19 mouse cellular contexts compared by ENCODE assay signal in genomic region chr16:51664325-51664724, GRCm38 (mm10).
DNase-seq lines count a peak whose midpoint lies in the region; ATAC-seq lines count a peak whose summit lies in the region.
"Had no signal": no experiment of that assay in that cellular context is flagged by ENCODE, and none has a peak within 500 bp of the region (broad histone marks: within the 10 kb centered on the region; RNA-seq: fewer than 3 reads in every experiment).

No protein-coding gene starts in this region.

- no peak overlapping the region for H3K4me2 ChIP-seq in neural tube, embryonic 12.5 days (replicated peaks)
- no peak overlapping the region for H3K4me2 ChIP-seq in forebrain, embryonic 14.5 days (ENCODE audit: low read length)
- H3K4me2 ChIP-seq: embryonic facial prominence, embryonic 13.5 days; heart, embryonic 11.5 days had no signal

- H3K27me3 ChIP-seq in neural tube, embryonic 12.5 days (replicated peaks), result no peaks in the 10 kb centered on the region
- H3K27me3 ChIP-seq in forebrain, embryonic 14.5 days (replicated peaks; ENCODE audit: control insufficient read depth, insufficient read depth, low read length), result no peaks in the 10 kb centered on the region
- H3K27me3 ChIP-seq: embryonic facial prominence, embryonic 13.5 days had no signal

- H3K9me3 ChIP-seq in neural tube, embryonic 12.5 days, result no peaks in the 10 kb centered on the region
- no peaks in the 10 kb centered on the region for H3K9me3 ChIP-seq in forebrain, embryonic 14.5 days (replicated peaks; ENCODE audit: control insufficient read depth, low read length)
- H3K9me3 ChIP-seq: embryonic facial prominence, embryonic 13.5 days had no signal

- no peak overlapping the region for H3K4me3 ChIP-seq in neural tube, embryonic 12.5 days
- no peak overlapping the region for H3K4me3 ChIP-seq in forebrain, embryonic 14.5 days (ENCODE audit: low read depth, low read length)
- H3K4me3 ChIP-seq: embryonic facial prominence, embryonic 13.5 days had no signal

- peak; percentile 14 for DNase-seq in kidney, postnatal 10 days
- DNase-seq in kidney, postnatal 25 days, result no peak
- DNase-seq in neural tube, embryonic 10.5 days (ENCODE audit: extremely low spot score, low spot score), result no peak
- peak; percentile 49 for DNase-seq in forebrain, embryonic 14.5 days (ENCODE audit: low spot score)
- DNase-seq in thymus, postnatal 14 days, result no peak
- no peak for DNase-seq in cerebellum, adult 11-12 months
- DNase-seq: adrenal gland, adult 8-10 months; cerebellum, adult 18-20 months; cerebellum, postnatal 36 days; heart, postnatal 14 days; kidney, adult 9 months; layer of hippocampus, postnatal 36 days; liver; liver, postnatal 0 days; thymus, adult 18-20 months had no signal

- H3K27ac ChIP-seq in neural tube, embryonic 12.5 days, result no peak overlapping the region
- no peak overlapping the region for H3K27ac ChIP-seq in forebrain, embryonic 14.5 days (ENCODE audit: low read depth, low read length)
- H3K27ac ChIP-seq: embryonic facial prominence, embryonic 13.5 days; macrophage had no signal

- H3K4me1 ChIP-seq in neural tube, embryonic 12.5 days, result no peaks in the 10 kb centered on the region
- no peaks in the 10 kb centered on the region for H3K4me1 ChIP-seq in forebrain, embryonic 14.5 days (ENCODE audit: control insufficient read depth, insufficient read depth, low read length)
- H3K4me1 ChIP-seq: embryonic facial prominence, embryonic 13.5 days had no signal

- WGBS in neural tube, embryonic 12.5 days, result 34% methylated on average over 2 of the region's 2 CpGs
- 29% methylated on average over 2 of the region's 2 CpGs for WGBS in forebrain, embryonic 14.5 days

- H3K9ac ChIP-seq in neural tube, embryonic 12.5 days, result no peak overlapping the region
- no peak overlapping the region for H3K9ac ChIP-seq in forebrain, embryonic 14.5 days (ENCODE audit: low read length)
- H3K9ac ChIP-seq: embryonic facial prominence, embryonic 13.5 days; liver, postnatal 0 days had no signal

- ATAC-seq in neural tube, embryonic 12.5 days (ENCODE audit: low FRiP score, low read depth), result peak; percentile 85
- ATAC-seq in forebrain, embryonic 14.5 days, result peak; percentile 62; the same call in 1 of the 2 replicates
- ATAC-seq: liver, postnatal 0 days had no signal

- H3K36me3 ChIP-seq in neural tube, embryonic 12.5 days, result no peaks in the 10 kb centered on the region
- H3K36me3 ChIP-seq in forebrain, embryonic 14.5 days (ENCODE audit: control insufficient read depth, insufficient read depth, low read length), result no peaks in the 10 kb centered on the region
- H3K36me3 ChIP-seq: embryonic facial prominence, embryonic 13.5 days had no signal

Comparison
In these comparisons a context has a peak if more than half of its experiments do, and no peak if none do; other contexts are left out.
1. DNase-seq: peak in kidney, postnatal 10 days (single experiment) and forebrain, embryonic 14.5 days (single experiment); none in kidney, postnatal 25 days (0 of 2), neural tube, embryonic 10.5 days (single experiment), thymus, postnatal 14 days (single experiment) and cerebellum, adult 11-12 months (single experiment).